19 mouse cellular contexts compared by ENCODE assay signal in genomic region chr14:30261561-30262251, GRCm38 (mm10).
DNase-seq lines count a peak whose midpoint lies in the region; ATAC-seq and TF ChIP-seq lines count a peak whose summit lies in the region.
"Had no signal": no experiment of that assay in that cellular context is flagged by ENCODE, and none has a peak within 500 bp of the region (broad histone marks: within the 10 kb centered on the region; RNA-seq: fewer than 3 reads in every experiment).

No protein-coding gene starts in this region.

- no peaks in the 10 kb centered on the region for H3K9me3 ChIP-seq in kidney, postnatal 0 days (replicated peaks; ENCODE audit: low read length)
- H3K9me3 ChIP-seq in kidney, embryonic 15.5 days (replicated peaks), result no peaks in the 10 kb centered on the region
- H3K9me3 ChIP-seq in embryonic facial prominence, embryonic 14.5 days (ENCODE audit: control insufficient read depth, low read length), result no peaks in the 10 kb centered on the region
- no peaks in the 10 kb centered on the region for H3K9me3 ChIP-seq in liver, embryonic 13.5 days (replicated peaks)
- H3K9me3 ChIP-seq in stomach, embryonic 14.5 days (ENCODE audit: control insufficient read depth, low read depth, low read length), result no peaks in the 10 kb centered on the region
- H3K9me3 ChIP-seq: hindbrain, embryonic 15.5 days had no signal

- H3K4me3 ChIP-seq in kidney, postnatal 0 days (replicated peaks; ENCODE audit: low read depth, low read length), result no peak overlapping the region
- H3K4me3 ChIP-seq in kidney, embryonic 15.5 days (replicated peaks), result no peak overlapping the region
- no peak overlapping the region for H3K4me3 ChIP-seq in embryonic facial prominence, embryonic 14.5 days (ENCODE audit: low read depth, low read length)
- H3K4me3 ChIP-seq in liver, embryonic 13.5 days (replicated peaks), result no peak overlapping the region
- no peak overlapping the region for H3K4me3 ChIP-seq in stomach, embryonic 14.5 days (ENCODE audit: low read depth, low read length)
- H3K4me3 ChIP-seq: hindbrain, embryonic 15.5 days had no signal

- H3K27ac ChIP-seq in kidney, postnatal 0 days, result no peak overlapping the region
- H3K27ac ChIP-seq in kidney, embryonic 15.5 days, result no peak overlapping the region
- H3K27ac ChIP-seq in embryonic facial prominence, embryonic 14.5 days (replicated peaks; ENCODE audit: low read depth, low read length), result no peak overlapping the region
- H3K27ac ChIP-seq in liver, embryonic 13.5 days, result peak overlapping the region; percentile 47
- no peak overlapping the region for H3K27ac ChIP-seq in stomach, embryonic 14.5 days (ENCODE audit: low read length)
- H3K27ac ChIP-seq: hindbrain, embryonic 15.5 days had no signal

- no peak for TF ChIP-seq CTCF in kidney, postnatal 0 days (IDR thresholded peaks at IDR 0.05; ENCODE audit: low read depth)

- no peak overlapping the region for H3K4me2 ChIP-seq in kidney, postnatal 0 days (ENCODE audit: low read length)
- no peak overlapping the region for H3K4me2 ChIP-seq in kidney, embryonic 15.5 days
- no peak overlapping the region for H3K4me2 ChIP-seq in embryonic facial prominence, embryonic 14.5 days (ENCODE audit: low read depth, low read length)
- 0 out of 2 replicates have a peak overlapping the region, but pooled peaks have one; percentile 10 for H3K4me2 ChIP-seq in liver, embryonic 13.5 days
- H3K4me2 ChIP-seq in stomach, embryonic 14.5 days (replicated peaks; ENCODE audit: low read depth, low read length), result no peak overlapping the region
- H3K4me2 ChIP-seq: heart, embryonic 11.5 days; hindbrain, embryonic 15.5 days; midbrain, embryonic 11.5 days had no signal

- peak; percentile 15 for DNase-seq in kidney, postnatal 0 days (ENCODE audit: low spot score)
- peak; percentile 62 for DNase-seq in embryonic facial prominence, embryonic 14.5 days (ENCODE audit: low spot score)
- peak; percentile 27 for DNase-seq in liver, embryonic 13.5 days
- DNase-seq in cerebellum, adult 11 months, result no peak
- no peak for DNase-seq in testis, postnatal 10 days (ENCODE audit: low spot score)
- DNase-seq in frontal cortex, postnatal 25 days (ENCODE audit: low spot score in 2 of 2), result no peak
- DNase-seq: cerebellum, adult 8-10 months; cerebellum, postnatal 36 days; kidney, adult 2 months; kidney, postnatal 14 days; layer of hippocampus, postnatal 36 days; lung, postnatal 10 days; thymus, postnatal 36 days had no signal

- no peak overlapping the region for H3K9ac ChIP-seq in kidney, postnatal 0 days (ENCODE audit: low read depth, low read length)
- H3K9ac ChIP-seq in kidney, embryonic 15.5 days, result no peak overlapping the region
- H3K9ac ChIP-seq in embryonic facial prominence, embryonic 14.5 days (ENCODE audit: low read depth, low read length), result no peak overlapping the region
- H3K9ac ChIP-seq in liver, embryonic 13.5 days, result no peak overlapping the region
- no peak overlapping the region for H3K9ac ChIP-seq in stomach, embryonic 14.5 days (replicated peaks; ENCODE audit: low read depth, low read length)
- H3K9ac ChIP-seq: hindbrain, embryonic 15.5 days had no signal

- ATAC-seq in kidney, postnatal 0 days (replicated peaks; ENCODE audit: low FRiP score, low read depth), result no peak
- ATAC-seq in kidney, embryonic 15.5 days (replicated peaks; ENCODE audit: low FRiP score), result no peak
- ATAC-seq in embryonic facial prominence, embryonic 14.5 days (ENCODE audit: low read depth), result 0 out of 2 replicates have a peak, but pooled peaks have one; percentile 22
- ATAC-seq in liver, embryonic 13.5 days (ENCODE audit: low read depth), result peak; percentile 85
- ATAC-seq in stomach, embryonic 14.5 days (ENCODE audit: insufficient number of reproducible peaks, insufficient read depth, low FRiP score, low read depth), result peak; percentile 39; the same call in 1 of the 2 replicates
- ATAC-seq: CD4-positive, CD25-positive, alpha-beta regulatory T cell, adult 4 months had no signal

- H3K27me3 ChIP-seq in kidney, postnatal 0 days (ENCODE audit: insufficient read depth, low read length), result no peaks in the 10 kb centered on the region
- no peaks in the 10 kb centered on the region for H3K27me3 ChIP-seq in kidney, embryonic 15.5 days
- H3K27me3 ChIP-seq in embryonic facial prominence, embryonic 14.5 days (replicated peaks; ENCODE audit: control insufficient read depth, insufficient read depth, low read length), result no peaks in the 10 kb centered on the region
- 0 out of 2 replicates have a peak, but pooled peaks cover 4% of the 10 kb centered on the region for H3K27me3 ChIP-seq in liver, embryonic 13.5 days
- H3K27me3 ChIP-seq in stomach, embryonic 14.5 days (ENCODE audit: control insufficient read depth, insufficient read depth, low read length), result no peaks in the 10 kb centered on the region
- H3K27me3 ChIP-seq: hindbrain, embryonic 15.5 days had no signal

- 63% methylated on average over 10 of the region's 10 CpGs for WGBS in kidney, postnatal 0 days
- 67% methylated on average over 10 of the region's 10 CpGs for WGBS in kidney, embryonic 15.5 days
- WGBS in embryonic facial prominence, embryonic 14.5 days, result 61% methylated on average over 10 of the region's 10 CpGs
- WGBS in liver, embryonic 13.5 days (ENCODE audit: insufficient replicate concordance), result 59% methylated on average over 10 of the region's 10 CpGs
- 63% methylated on average over 10 of the region's 10 CpGs for WGBS in stomach, embryonic 14.5 days

- H3K4me1 ChIP-seq in kidney, postnatal 0 days (replicated peaks; ENCODE audit: insufficient read depth, low read length), result no peaks in the 10 kb centered on the region
- peaks cover 3% of the 10 kb centered on the region; the same call in 1 of the 2 replicates for H3K4me1 ChIP-seq in kidney, embryonic 15.5 days
- no peaks in the 10 kb centered on the region; the same call in 1 of the 2 replicates for H3K4me1 ChIP-seq in embryonic facial prominence, embryonic 14.5 days (ENCODE audit: control insufficient read depth, insufficient read depth, low read length)
- peaks cover 32% of the 10 kb centered on the region for H3K4me1 ChIP-seq in liver, embryonic 13.5 days (replicated peaks)
- 0 out of 2 replicates have a peak, but pooled peaks cover 5% of the 10 kb centered on the region for H3K4me1 ChIP-seq in stomach, embryonic 14.5 days (ENCODE audit: control insufficient read depth, insufficient read depth, low read length)

- H3K36me3 ChIP-seq in kidney, postnatal 0 days (ENCODE audit: insufficient read depth, low read length), result no peaks in the 10 kb centered on the region
- no peaks in the 10 kb centered on the region for H3K36me3 ChIP-seq in kidney, embryonic 15.5 days
- H3K36me3 ChIP-seq in embryonic facial prominence, embryonic 14.5 days (ENCODE audit: control insufficient read depth, insufficient read depth, low read length), result no peaks in the 10 kb centered on the region
- H3K36me3 ChIP-seq in liver, embryonic 13.5 days, result no peaks in the 10 kb centered on the region
- no peaks in the 10 kb centered on the region for H3K36me3 ChIP-seq in stomach, embryonic 14.5 days (ENCODE audit: control insufficient read depth, insufficient read depth, low read length)
- H3K36me3 ChIP-seq: hindbrain, embryonic 15.5 days had no signal

Comparison
In these comparisons a context has a peak if more than half of its experiments do, and no peak if none do; other contexts are left out.
1. ATAC-seq: peak in embryonic facial prominence, embryonic 14.5 days (single experiment), liver, embryonic 13.5 days (single experiment) and stomach, embryonic 14.5 days (single experiment); none in kidney, postnatal 0 days (single experiment) and kidney, embryonic 15.5 days (single experiment).
2. DNase-seq: peak in kidney, postnatal 0 days (single experiment), embryonic facial prominence, embryonic 14.5 days (single experiment) and liver, embryonic 13.5 days (single experiment); none in cerebellum, adult 11 months (single experiment), testis, postnatal 10 days (single experiment) and frontal cortex, postnatal 25 days (0 of 2).